Mouse (Mus musculus) neural tube, embryonic 10.5 days (tissue): ENCODE measurements around the gene Olfr812.
"Not testable (repeated sequence)": the region's sequence is repeated elsewhere in the genome, so short reads cannot be mapped to it uniquely, and the experiment has no call there.

Experiments used
- DNase-seq: peaks from one replicate; pipeline ENCODE4 v3.0.0-alpha.2; 2017; ENCODE audit warnings: low spot score; ENCODE audit errors: extremely low spot score

Olfr812 gene

DNA sequence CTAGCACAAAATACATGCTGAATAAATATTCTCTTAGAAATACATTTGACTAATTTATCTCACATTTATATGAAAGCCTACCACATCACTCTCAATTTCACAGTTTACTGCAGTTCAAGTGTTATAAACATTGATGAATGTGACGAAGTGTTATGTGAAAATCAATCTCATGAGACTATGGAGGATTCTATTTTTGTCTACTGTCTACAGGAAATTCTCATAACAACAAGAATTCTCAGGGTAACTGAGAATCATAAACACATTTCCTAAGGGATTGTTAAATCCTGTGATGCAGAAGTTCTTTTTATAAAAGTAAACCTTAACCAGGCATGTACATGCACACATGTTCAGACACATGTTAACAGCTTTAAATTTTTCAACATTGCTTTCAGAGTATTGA is at the start of gene Olfr812:
Gene Olfr812, minus strand, starts transcription at position 101 of the 400 bp plus-strand sequence.
- no peak for DNase-seq

- no peak for DNase-seq
These were observed 40.0 kb upstream of the Olfr812 start for GRCm38 (mm10) chr10:129885934-129886333.

DNA sequence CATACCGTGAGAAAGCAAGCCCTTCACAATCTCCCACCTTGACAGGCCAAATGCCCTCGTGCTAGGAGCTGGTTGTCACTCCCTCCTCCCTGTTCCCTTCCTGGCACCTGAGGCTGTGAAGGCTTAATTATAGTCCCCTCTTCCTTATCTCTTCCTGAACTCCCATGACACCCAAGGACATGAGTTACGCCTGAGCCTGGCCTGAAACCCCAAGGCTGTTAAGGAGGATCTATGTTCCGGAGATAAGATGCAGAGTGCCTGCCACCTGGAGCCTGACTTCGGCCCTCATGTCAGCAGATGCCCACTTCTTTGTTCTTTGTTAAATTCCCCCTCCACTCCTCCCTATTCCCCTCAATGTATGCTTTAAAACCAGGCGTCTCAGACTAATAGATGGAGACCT is 39.6 kb upstream of the Olfr812 start:
- not testable (repeated sequence) for DNase-seq

DNA sequence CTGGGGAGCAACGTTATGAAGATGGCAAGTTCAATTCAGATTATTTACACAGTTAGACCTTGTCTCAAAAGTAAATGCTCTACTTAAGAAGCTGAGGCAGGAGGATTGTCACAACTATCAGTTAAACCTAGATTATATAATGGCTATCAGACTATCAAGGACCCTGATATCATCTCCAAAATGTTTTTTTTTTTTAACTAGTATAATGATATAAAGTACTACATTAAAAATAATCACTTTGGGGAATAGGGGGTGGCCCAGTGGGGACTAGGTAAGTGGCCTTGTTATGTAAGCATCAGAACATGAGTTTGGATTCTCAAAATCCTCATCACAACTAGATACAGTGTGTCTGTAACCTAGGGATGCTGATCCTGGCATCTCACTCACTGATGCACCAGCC is 33.9 kb upstream of the Olfr812 start, which contains the start of gene Olfr814:
Gene Olfr814, minus strand, starts transcription at position 101 of the 400 bp plus-strand sequence.
- DNase-seq = not testable (repeated sequence)

DNA sequence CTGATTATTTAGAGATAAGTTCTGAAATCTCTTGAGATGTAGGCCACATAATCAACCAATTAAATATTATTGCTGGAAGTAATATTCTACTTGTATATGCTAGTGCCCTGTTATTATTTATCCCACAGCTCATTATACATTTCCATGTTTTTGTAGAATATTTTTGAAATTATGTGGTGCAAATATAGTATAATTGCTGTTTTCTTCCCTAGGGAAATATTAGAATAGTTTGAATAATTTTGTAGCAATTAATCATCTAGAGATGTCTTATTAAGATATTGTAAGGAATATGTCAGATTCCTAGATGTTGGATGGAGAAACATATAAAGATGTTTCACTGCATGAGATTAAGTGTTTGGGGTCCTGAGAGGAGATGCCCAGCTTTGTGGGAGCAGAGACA is 9.2 kb upstream of the Olfr812 start, which contains the start of gene Olfr813:
Gene Olfr813, plus strand, starts transcription at position 301 of the 400 bp plus-strand sequence.
- no peak for DNase-seq

GRCm38 (mm10) chr10:129847343-129847742 is 1.4 kb upstream of the Olfr812 start:
- no peak for DNase-seq

- no peak for DNase-seq
These were observed 41.6 kb downstream of the Olfr812 start, which contains the start of gene Olfr811 for GRCm38 (mm10) chr10:129804296-129804695. Olfr811 (minus strand) TSS chr10:129804396.

GRCm38 (mm10) chr10:129794817-129795216 is 51.1 kb downstream of the Olfr812 start, which contains the start of gene Olfr810:
Olfr810 (minus strand) TSS chr10:129794917.
- no peak for DNase-seq
